Mouse (Mus musculus): ENCODE results near the gene Rpap3.

- TF ChIP-seq CTCF (conservative IDR thresholded peaks at IDR 0.05; ENCODE audit: insufficient read depth, insufficient read length, low read depth, low read length) (peak; percentile 90), POLR2A (IDR thresholded peaks at IDR 0.05; ENCODE audit: low read depth, low read length) (no peak)
Measured at GRCm38 (mm10) chr15:97717861-97718534, 12.4 kb upstream of the Rpap3 start.

Data from kidney, adult 2 months (tissue).